Mouse (Mus musculus): Measurements from ENCODE around the gene Trim24. TPM values are rescaled to one million over a fixed set of nuclear protein-coding genes. Genes with fewer than 3 reads are reported as not detected.
"Not testable (repeated sequence)": the region's sequence is repeated elsewhere in the genome, so short reads cannot be mapped to it uniquely, and the experiment has no call there.

Trim24 gene
- 10 to 100 TPM; 42.0 to 44.8 TPM for total RNA-seq (2021)
- long read RNA-seq, experiment 1, full-length matches to known transcripts = 14 of 23 reads
- long read RNA-seq, experiment 1, partial matches to known transcripts = 7 of 23 reads
- long read RNA-seq, experiment 1, other reads (novel, unspliced or antisense) = 2 of 23 reads
- long read RNA-seq, experiment 2, full-length matches to known transcripts = 13 of 24 reads
- long read RNA-seq, experiment 2, partial matches to known transcripts = 9 of 24 reads
- long read RNA-seq, experiment 2, other reads (novel, unspliced or antisense) = 2 of 24 reads

DNA sequence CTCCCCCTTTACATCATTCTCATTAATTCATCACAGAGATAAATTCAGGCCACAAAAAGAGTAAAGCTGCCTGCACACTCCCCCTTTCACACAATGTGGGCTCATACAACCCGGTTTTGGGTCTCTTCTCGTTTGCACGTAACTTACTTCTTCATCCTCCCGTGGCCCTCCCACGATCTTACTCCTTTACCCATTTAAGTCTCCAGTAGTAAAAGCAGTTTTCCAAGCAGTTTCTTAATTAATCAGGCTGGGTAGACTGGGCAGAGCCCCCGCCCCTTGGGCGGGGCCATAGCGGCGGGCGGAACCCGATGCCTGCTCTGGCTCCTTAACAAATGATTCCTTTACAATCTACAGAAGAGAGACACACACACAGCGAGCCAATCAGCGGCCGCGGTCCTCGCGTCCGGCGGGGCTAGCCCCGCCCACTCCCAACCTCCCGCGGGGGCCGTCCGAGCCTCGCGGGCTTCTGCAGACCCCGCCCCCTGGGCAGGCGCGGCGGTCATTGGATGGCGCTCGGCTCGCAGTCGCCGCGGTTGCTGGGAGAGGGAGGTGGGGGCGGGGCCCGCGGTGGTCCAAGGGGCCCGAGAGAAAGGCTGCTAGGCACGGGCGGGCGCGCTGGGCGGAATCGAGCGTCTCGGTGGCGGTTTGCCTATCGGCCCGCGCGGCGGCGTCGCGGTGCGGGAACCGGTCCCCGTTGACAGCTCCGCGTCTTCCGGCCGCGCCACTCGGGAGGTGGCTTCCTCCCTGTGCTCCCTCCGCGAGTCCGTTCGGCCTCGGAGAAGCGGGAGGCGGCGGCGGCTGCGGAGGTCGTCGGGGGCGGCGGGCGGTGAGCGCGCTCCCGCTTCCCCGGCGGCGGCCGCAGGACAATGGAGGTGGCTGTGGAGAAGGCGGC lies at the start of gene Trim24:
TSS of gene Trim24 (plus strand) at position 567 of the 892 bp plus-strand sequence.
- intact Hi-C loops (cut with DNase I) = loop anchor here (5.0 to 10.0 kb wide), 5 partner anchors 67 to 406 kb away; no protein-coding TSS in a partner anchor

DNA sequence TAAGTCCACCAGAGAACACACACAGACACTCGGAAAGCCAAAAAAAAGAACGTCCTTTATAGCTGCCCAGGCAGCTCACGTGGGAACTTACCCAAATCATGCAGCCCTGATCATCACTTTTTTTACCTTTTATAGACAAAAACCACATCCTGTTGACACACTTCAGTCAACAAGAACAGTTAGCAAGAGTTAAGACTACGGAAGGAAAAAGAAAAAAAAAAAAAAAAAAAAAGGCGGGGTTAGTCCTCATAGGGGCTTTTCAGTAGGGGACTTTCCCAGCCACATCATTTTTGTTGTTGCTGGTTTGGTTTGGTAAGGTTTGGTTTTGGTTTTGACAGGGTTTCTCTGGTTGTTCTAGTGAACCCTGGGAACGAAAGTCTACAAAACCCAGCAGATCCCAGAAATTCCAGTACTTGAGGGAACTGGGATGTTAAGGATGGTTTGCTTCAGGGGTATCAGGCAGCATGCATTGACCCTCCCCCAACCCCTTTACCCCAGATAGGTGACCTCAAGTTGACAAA lies 49.0 kb upstream of the Trim24 start:
- DNase-seq = no peak

More for the DNA sequence above, at the start of gene Trim24:
- DNase-seq = peak; percentile 97 to 98

DNA sequence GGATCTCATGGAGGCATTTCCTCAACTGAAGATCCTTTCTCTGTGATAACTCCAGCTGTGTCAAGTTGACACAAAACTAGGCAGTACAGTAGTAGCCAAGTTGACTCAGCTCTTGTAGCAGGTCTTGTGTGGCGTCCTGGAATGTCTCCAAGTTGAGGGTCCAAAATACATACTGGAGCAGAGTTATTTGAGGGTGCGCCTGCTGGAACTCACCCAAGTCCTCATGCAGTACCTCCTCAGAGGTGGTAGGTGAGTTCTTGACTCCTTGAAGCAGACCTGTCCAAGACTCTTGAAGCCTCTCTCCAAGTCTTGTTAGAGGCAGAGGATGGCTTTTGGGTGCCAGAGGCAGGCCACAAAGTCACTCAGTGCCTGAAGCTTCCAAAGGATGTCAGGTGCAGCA lies 48.2 kb upstream of the Trim24 start:
- no peak for DNase-seq
- intact Hi-C loops (cut with DNase I) = no loop called here

More for the DNA sequence above, 49.0 kb upstream of the Trim24 start:
- intact Hi-C loops (cut with DNase I) = no loop called here

DNA sequence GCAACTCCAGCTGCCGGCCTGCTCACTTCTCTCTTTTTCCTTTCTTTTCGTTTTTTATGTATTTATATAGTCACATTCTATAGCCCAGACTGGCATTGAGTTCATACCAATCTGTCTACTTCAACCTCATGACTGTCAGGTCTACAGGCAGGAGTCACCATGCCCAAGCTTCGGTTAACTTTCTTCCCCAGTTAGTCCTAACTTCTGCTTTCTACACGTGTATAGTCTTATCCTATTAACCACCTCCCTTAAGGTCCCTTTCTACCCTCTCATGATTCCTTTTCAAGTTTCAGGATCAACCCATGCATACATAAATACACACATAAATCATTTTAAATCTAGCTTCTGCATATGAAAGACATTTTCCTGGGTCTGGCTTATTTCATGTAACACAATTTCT lies 46.9 kb upstream of the Trim24 start:
- intact Hi-C loops (cut with DNase I) = no loop called here
- no peak for DNase-seq

DNA sequence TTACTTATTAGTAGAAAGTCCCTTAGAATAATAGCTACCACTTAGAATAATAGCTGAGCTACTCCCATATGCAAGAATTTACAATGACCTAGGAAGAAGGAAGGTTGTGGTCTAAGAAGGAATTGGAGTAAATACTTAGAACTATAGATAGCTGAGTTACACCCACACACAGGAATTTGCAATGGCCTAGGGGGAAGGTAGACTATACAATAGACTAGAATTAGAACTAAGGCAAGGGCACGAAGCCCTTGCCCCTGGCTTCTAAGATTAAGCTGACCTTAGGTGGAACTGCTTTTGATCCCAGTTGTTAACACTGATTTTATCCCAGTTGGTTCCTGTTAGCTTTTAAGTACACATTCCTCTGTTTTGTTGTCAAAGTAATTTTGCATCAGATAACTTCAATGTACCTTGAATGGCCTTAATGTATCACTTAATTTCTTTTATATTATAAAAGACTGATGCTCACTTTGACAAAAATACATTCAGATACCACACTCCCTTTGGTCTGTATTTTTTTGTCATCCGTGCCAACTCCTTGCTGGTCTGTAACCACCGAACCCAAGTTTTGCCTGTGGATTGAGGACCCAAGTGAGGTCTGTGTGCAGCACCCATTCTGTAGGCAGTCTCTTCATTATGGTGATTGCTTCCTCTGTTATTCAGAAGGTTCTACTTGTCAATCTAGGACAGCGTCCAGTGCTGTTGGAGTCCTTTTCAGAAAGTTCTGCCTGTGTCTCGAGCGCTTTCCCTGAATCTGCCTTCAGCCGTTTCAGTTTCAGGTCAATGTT lies 45.1 kb upstream of the Trim24 start:
- DNase-seq; intact Hi-C loops (cut with DNase I): not testable (repeated sequence)

DNA sequence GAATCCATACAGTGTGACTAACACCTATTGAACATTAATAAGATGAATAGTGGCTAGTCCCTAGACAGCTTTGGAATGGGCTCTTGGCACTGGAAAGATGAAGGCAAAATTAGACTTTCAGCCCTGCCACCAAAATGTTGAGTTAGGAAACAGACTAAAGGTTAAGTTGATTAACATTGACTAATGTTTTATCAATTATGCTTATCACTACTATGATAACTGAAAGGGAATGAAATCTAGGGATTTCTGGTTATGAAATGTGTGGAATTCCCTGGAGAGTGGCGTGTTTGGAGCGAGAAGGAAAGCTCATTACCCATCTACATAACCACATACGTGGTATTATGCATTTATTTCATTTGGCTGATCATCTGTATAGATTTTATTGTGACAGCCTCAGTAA lies 41.7 kb upstream of the Trim24 start:
- intact Hi-C loops (cut with DNase I) = no loop called here
- no peak for DNase-seq

DNA sequence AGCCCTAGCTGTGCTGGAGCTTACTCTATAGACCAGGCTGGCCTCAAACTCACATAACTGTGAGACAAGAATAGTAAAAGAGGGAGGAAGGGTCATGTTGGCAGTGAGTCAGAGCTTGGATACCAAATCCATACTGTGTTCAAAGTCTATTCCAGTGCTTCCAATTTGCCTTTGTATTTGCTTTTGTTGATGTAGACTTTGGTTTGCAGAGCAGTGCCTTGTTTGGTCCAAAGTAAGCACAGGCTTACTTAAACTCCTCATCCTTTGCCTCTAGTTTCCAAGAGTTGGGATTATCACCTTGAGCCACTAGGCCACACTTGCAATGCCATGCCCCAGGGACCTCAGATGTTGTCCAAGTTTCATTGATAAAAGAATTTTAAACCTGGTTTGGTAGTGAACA lies 41.0 kb upstream of the Trim24 start:
- no peak for DNase-seq
- intact Hi-C loops (cut with DNase I) = no loop called here

DNA sequence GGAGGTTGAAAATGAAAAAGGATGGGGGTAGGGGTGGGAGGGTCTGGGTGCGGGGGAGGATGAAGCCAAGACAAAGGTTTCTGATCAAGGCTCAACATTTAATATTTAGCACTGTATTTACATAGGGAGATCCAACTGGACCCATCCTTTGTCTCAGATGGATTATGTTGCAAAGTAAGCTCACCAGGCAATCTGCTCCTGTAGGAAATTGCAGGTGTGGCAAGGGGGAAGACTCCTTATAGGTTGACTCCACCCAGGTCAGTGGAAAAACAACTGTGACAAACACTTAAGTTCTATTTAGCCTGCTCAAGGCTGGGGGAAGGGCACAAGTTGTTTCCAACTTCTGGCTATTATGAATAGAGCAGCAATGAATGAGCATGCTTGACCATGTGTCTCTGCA lies 36.9 kb upstream of the Trim24 start:
- intact Hi-C loops (cut with DNase I) = no loop called here
- no peak for DNase-seq

DNA sequence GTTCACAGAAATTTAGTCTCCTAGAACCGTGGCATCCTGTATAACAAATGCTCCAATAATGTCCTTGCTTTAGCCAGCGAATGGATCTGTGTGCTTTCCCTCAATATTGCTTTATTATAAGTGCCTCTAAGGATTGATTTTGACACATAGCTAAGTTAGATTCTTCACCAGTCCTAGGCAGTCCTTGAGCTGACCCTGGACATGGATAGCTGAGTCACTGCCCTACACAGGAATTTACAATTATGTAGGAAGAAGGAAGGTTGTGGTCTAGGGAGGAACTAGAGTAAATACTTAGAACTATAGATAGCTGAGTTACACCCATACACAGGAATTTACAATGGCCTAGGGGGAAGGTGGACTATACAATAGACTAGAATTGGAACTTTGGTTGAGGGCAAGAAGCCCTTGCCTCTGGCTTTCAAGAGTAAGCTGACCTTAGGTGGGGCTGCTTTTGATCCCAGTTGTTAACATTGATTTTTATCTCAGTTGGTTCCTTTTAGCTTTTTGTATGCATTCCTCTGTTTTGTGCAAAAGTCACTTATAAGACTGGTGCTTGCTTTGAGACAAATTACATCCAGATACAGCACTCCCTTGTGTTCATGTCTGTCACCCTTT lies 33.6 kb upstream of the Trim24 start:
- DNase-seq; intact Hi-C loops (cut with DNase I): not testable (repeated sequence)

DNA sequence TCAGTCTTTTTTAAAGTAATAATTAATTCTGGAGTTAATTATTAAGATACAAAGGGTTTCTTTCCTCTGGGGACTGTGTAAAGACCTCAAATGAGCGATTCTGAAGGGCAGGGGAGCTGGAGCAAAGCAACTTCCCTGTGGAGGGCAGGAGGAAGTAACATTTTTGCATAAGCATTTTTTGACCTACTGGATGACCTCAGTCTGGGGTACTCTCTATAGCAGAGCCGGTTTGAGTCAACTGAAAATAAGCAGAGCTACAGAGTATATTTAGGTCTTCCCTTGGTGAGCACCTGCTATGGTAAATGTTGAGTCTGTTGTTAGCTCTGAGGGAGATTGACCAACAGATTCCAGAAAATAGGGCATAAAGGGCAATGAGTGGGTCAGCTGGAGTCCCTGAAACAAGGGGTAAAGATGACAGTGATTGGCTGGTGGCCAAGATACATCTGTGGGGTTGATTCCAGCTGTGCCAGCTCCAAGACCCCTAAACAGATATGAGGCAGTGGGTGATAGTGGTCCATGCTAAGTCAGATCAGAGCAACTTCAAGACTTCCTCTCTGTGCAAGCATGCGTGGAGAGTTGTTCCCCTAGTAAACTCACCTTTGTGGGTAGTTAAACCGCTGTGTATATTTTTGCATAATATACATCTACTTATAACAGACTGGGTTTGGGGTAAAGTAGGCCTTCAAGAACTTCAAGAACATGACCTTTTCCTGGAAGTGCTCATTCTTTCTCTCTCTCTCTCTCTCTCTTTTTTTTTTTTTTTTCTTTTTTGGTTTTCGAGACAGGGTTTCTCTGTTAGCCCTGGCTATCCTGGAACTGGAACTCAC lies 27.6 kb upstream of the Trim24 start:
- intact Hi-C loops (cut with DNase I) = no loop called here
- no peak for DNase-seq

DNA sequence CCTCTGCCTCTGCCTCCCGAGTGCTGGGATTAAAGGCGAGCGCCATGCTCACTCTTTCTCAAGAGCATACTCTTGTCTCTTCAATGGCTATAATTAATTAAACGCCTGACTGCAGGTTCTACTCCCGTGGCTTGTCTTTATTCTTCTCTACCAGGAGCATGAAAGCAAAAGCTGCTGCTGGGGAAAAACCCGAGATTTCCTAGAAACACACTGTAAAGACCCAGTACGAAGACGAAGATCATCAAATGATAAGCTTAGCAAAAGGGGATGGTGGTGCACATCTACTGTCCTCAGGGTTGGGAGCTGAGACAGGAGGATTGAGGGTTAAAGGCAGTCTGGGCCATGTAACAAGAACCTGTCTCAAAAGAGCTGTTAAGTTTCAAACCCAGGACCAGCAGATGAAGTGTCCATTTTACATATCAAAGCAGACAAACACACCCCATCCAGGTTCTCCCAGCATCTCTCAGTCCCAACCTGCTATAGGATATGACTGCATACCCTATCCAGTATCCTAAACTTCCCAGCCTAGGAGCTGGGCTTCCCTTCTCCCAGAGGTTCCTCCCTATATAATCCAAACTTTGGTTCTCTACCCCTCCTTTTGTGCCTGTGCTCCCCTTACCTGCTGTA lies 26.9 kb upstream of the Trim24 start:
- DNase-seq = no peak
- intact Hi-C loops (cut with DNase I) = no loop called here

DNA sequence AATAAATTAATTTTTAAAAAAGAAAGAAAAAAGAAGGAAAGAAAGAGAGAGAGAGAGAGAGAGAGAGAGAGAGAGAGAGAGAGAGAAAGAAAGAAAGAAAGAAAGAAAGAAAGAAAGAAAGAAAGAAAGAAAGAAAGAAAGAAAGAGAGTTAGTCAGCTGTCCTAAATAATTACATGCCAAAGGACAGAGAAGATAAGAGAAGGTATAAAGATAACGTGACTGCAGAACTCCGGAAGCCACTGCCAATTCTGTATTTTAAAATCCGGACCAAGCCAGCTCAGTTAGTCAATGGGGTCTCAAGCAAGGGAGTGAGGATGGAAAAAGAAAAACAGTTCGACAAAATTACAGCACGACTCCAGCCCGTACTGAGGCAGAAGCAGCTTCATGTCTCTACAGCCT lies 25.7 kb upstream of the Trim24 start:
- intact Hi-C loops (cut with DNase I) = not testable (repeated sequence)

DNA sequence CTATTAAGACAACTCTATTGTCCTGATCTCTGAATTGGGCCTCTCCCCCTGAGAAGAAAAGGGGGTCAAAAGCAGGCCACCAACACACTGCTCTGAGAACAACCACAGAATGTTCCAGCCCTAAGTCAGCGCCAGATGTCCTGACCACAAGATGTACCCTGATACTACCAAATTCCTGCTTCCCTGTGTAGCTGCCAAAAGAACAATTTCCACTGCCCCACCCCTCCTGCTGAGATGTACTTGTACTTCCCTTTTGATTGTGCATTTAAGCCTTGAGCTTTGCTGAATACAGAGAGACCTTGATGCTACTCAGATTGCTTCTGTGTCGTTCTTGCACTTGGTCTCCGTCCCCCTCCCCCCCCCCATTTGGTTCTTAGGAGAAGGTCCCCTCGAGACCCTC lies 23.1 kb upstream of the Trim24 start:
- intact Hi-C loops (cut with DNase I); DNase-seq: not testable (repeated sequence)

More for the DNA sequence above, 25.7 kb upstream of the Trim24 start:
- DNase-seq = not testable (repeated sequence)

DNA sequence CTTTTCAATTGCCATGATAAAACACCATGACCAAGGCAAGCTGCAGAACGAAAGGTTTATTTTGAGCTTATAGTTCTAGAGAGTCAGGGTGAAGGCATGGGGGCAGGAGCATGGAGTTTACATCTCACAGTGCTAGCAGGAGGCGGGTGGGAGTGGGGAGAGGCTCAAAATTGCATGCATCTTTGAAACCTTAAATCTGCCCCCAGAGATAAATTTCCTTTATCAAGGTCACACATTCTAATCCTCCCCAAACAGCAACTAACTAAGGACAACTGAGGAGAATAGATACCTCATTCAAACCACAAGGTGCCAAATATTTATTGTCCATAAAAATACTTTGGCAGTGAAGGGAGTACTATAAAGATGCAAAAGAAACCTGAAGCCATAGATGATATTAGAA lies 19.3 kb upstream of the Trim24 start:
- intact Hi-C loops (cut with DNase I) = no loop called here
- DNase-seq = no peak

DNA sequence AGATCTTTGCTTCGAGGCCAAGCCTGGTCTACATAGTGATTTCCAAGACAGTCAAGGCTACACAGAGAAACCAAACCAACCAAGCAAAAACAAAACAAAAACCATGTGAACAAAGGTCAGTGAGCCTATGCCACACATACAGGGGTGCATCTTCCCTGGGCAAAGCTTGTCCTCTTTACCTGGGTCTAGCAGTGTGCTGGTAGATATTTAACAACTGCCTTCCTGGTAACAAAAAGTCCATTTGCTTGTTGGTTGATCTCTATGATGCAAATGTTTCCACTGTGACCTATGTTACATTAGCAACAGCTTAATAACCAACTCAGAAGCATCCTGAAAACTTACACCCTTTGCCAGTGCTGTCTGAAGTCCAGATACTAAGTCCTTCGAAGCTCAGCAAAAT lies 17.3 kb upstream of the Trim24 start:
- intact Hi-C loops (cut with DNase I) = no loop called here
- no peak for DNase-seq

DNA sequence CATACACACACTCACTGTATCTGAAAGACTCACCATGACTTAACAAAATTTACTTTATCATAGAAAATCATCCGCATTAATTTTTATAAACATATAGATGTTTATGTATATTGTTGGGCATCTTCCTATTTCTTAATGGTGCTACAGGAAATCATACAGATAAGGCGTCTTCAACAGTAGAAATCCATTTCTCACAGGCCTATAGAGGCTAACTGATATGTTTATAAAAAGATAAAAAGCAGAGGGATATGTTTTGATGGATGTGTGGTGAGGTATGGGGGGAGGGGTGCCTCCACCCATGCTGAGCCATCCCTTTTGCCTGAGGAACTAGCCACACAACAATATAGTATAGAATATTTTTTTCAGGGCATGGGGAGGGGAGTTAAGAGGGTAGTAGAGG lies 15.2 kb upstream of the Trim24 start:
- intact Hi-C loops (cut with DNase I) = no loop called here
- DNase-seq = no peak

DNA sequence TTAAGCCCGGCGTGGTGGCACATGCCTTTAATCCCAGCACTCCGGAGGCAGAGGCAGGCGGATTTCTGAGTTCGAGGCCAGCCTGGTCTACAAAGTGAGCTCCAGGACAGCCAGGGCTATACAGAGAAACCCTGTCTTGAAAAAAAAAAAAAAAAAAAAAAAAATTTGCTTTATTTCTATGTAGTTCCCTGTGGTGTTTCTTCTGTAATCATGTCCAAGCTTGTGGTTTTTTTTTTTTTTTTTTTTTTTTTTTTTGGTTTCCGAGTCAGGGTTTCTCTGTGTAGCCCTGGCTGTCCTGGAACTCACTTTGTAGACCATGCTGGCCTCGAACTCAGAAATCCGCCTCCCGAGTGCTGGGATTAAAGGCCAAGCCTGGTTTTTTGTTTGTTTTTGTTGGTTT lies 14.3 kb upstream of the Trim24 start:
- intact Hi-C loops (cut with DNase I); DNase-seq: not testable (repeated sequence)

DNA sequence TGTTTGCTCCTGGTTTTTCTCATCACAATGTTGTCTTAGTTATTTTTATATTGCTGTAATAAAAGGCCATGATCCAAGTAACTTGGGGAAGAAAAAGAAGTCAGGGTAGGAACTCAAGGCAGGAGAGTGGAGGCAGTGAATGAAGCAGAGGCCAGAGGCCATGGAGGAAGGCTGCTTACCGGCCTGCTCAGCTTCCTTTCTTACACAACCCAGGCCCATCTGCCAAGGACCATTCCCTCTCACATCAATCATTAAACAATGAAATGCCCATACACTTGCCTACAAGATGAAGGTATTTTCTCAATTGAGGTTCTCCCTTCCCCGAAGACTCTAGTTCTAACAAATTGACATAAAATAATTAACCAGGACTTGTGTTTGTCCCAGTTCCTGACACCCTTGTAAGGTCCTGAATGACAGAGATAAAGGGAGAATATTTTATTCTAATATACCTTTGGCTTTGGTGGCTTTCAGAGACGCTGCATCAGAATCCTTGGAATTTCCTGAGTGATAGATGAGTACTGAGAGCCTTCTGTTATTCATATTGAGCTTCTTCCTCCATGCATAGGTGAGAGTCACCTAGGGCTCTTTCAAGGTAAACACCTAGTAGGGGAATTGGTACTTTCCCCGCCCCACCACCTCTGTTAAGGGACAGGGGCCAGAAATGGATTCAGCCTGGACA lies 13.3 kb upstream of the Trim24 start:
- intact Hi-C loops (cut with DNase I) = no loop called here
- DNase-seq = no peak
